Comparison of ENCODE assay signal across 8 mouse cellular contexts in genomic region chr4:101392229-101392628, GRCm38 (mm10). TPM values are rescaled to one million over a fixed set of nuclear protein-coding genes. Genes with fewer than 3 reads are reported as not detected.
DNase-seq lines count a peak whose midpoint lies in the region; ATAC-seq and TF ChIP-seq lines count a peak whose summit lies in the region.
"Had no signal": no experiment of that assay in that cellular context is flagged by ENCODE, and none has a peak within 500 bp of the region (broad histone marks: within the 10 kb centered on the region; RNA-seq: fewer than 3 reads in every experiment).

No protein-coding gene starts in this region.

- H3K9me3 ChIP-seq in hindbrain, postnatal 0 days (ENCODE audit: low read length) = no peaks in the 10 kb centered on the region
- H3K9me3 ChIP-seq: neural tube, embryonic 13.5 days had no signal

- intact Hi-C loops in left cerebral cortex, postnatal 4 days (cut with DNase I) = no loop called here
- intact Hi-C loops in left cerebral cortex, postnatal 36 days (cut with DNase I) = no loop called here

- H3K27ac ChIP-seq in hindbrain, postnatal 0 days = no peak overlapping the region
- H3K27ac ChIP-seq: neural tube, embryonic 13.5 days had no signal

- no peak overlapping the region for H3K4me3 ChIP-seq in hindbrain, postnatal 0 days (ENCODE audit: low read length)
- H3K4me3 ChIP-seq: neural tube, embryonic 13.5 days had no signal

- no peak overlapping the region for H3K4me2 ChIP-seq in hindbrain, postnatal 0 days (ENCODE audit: low read depth, low read length)
- H3K4me2 ChIP-seq: neural tube, embryonic 13.5 days had no signal

- no peaks in the 10 kb centered on the region for H3K4me1 ChIP-seq in hindbrain, postnatal 0 days (ENCODE audit: insufficient read depth, low read length)
- H3K4me1 ChIP-seq: neural tube, embryonic 13.5 days had no signal

- peak; percentile 52 for DNase-seq in left cerebral cortex, postnatal 4 days
- no peak for DNase-seq in left cerebral cortex, postnatal 36 days (ENCODE audit: low spot score in 2 of 2)
- DNase-seq in R1 (ENCODE audit: low read depth, low spot score) = peak; percentile 86
- DNase-seq in cerebellum, adult 9-10 months = peak; percentile 38
- DNase-seq in hindbrain, postnatal 0 days (ENCODE audit: low spot score) = peak; percentile 31

- WGBS in hindbrain, postnatal 0 days = 40% methylated on average over 2 of the region's 2 CpGs

- no peak for ATAC-seq in hindbrain, postnatal 0 days
- ATAC-seq in megakaryocyte, adult 5-6 weeks (ENCODE audit: poor library complexity, severe bottlenecking) = peak; percentile 52
- ATAC-seq in frontal cortex, adult (ENCODE audit: low TSS enrichment) = no peak

- no peak overlapping the region for H3K9ac ChIP-seq in hindbrain, postnatal 0 days (replicated peaks; ENCODE audit: low read length)
- H3K9ac ChIP-seq: neural tube, embryonic 13.5 days had no signal

- H3K27me3 ChIP-seq in hindbrain, postnatal 0 days (ENCODE audit: insufficient read depth, low read length) = no peaks in the 10 kb centered on the region
- H3K27me3 ChIP-seq: neural tube, embryonic 13.5 days had no signal

- no peaks in the 10 kb centered on the region for H3K36me3 ChIP-seq in hindbrain, postnatal 0 days (ENCODE audit: insufficient read depth, low read length)
- H3K36me3 ChIP-seq: neural tube, embryonic 13.5 days had no signal

- peak; percentile 63 for TF ChIP-seq CTCF in hindbrain, postnatal 0 days (IDR thresholded peaks at IDR 0.05; ENCODE audit: low read depth)

RNA-seq across cellular contexts. Expression of gene Ak4, which starts 26.8 kb away (rescaled TPM):
- total RNA-seq in left cerebral cortex, postnatal 4 days (2021) = 10 to 100 TPM; 10.2 to 11.8 TPM
- 10 to 100 TPM; 34.2 to 40.7 TPM for total RNA-seq in left cerebral cortex, postnatal 36 days (2021)
- total RNA-seq in hindbrain, postnatal 0 days (2014; rRNA removed) = 18.6 and 23.6 TPM in 2 replicates
- 8.2 and 8.4 TPM in 2 replicates for polyA plus RNA-seq in hindbrain, postnatal 0 days (2015; fragmentation: Nextera tagmentation; extraction: Ambion mirVana)
- 0.18 TPM in 1 of 2 replicates, not detected in the other for total RNA-seq in megakaryocyte, adult 5-6 weeks (2015)
- 0.11 TPM in 1 of 2 replicates, not detected in the other for total RNA-seq in megakaryocyte, adult 5-6 weeks (2017)

Comparison
In these comparisons a context has a peak if more than half of its experiments do, and no peak if none do; other contexts are left out.
1. DNase-seq: peak in left cerebral cortex, postnatal 4 days (single experiment), R1 (single experiment), cerebellum, adult 9-10 months (single experiment) and hindbrain, postnatal 0 days (single experiment); none in left cerebral cortex, postnatal 36 days (0 of 2).
2. RNA of gene Ak4, which starts 26.8 kb away (total RNA-seq): 34.2 to 40.7 TPM in left cerebral cortex, postnatal 36 days, 18.6 to 23.6 TPM in hindbrain, postnatal 0 days and 10.2 to 11.8 TPM in left cerebral cortex, postnatal 4 days; 0.11 to 0.18 TPM in megakaryocyte, adult 5-6 weeks; every median in the first group is over 4 times any median in the second.